Mouse (Mus musculus): Measurements from ENCODE around the gene Cds1. TPM values are rescaled to one million over a fixed set of nuclear protein-coding genes. Genes with fewer than 3 reads are reported as not detected.

The Cds1 gene
- polyA plus RNA-seq, 1 experiment from 2014 or later: 2.5 TPM

- ATAC-seq (ENCODE audit: insufficient number of reproducible peaks, insufficient read depth, low FRiP score, low TSS enrichment): no peak
- Histone ChIP-seq H3K27me3 (no peaks in the 10 kb centered on the region), H3K36me3 (peaks cover 91% of the 10 kb centered on the region), H3K4me1 (no peaks in the 10 kb centered on the region), H3K4me2 (replicated peaks) (no peak overlapping the region), H3K27ac (no peak overlapping the region), H3K9me3 (no peaks in the 10 kb centered on the region), H3K4me3 (no peak overlapping the region), H3K9ac (no peak overlapping the region)
- WGBS: 83% methylated on average over 7 of the region's 7 CpGs
Observed at GRCm38 (mm10) chr5:101854667-101855066, 89.7 kb downstream of the Cds1 start.

DNA sequence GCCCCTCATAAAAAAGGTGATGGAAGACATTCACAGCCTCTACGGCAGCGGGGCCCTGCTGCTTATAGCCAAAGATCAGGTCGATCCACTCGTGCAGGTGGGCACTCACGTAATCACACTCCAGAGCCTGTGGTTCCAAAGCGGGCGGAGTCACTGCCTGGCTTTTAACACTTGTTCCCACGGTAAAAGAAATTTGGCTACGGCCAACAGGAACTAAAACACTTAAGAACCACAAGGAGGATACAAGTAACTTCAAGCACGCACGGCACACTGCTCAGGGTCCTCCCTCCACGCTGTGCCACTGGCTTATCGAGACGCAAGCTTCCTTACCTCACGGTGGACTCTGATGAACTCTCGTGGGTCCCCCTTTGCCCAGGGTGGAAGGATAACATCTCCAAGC is 90.5 kb downstream of the Cds1 start:
- H3K4me2 ChIP-seq (replicated peaks): no peak overlapping the region
- H3K4me1 ChIP-seq: no peaks in the 10 kb centered on the region
- H3K4me3 ChIP-seq: no peak overlapping the region
- WGBS: 91% methylated on average over 16 of the region's 16 CpGs
- H3K27me3 ChIP-seq: no peaks in the 10 kb centered on the region
- no peaks in the 10 kb centered on the region for H3K9me3 ChIP-seq
- ATAC-seq (ENCODE audit: insufficient number of reproducible peaks, insufficient read depth, low FRiP score, low TSS enrichment): no peak
- no peak overlapping the region for H3K9ac ChIP-seq
- peaks cover 90% of the 10 kb centered on the region for H3K36me3 ChIP-seq
- no peak overlapping the region for H3K27ac ChIP-seq

GRCm38 (mm10) chr5:101858891-101859436 is 94.0 kb downstream of the Cds1 start:
- no peak for ATAC-seq (ENCODE audit: insufficient number of reproducible peaks, insufficient read depth, low FRiP score, low TSS enrichment)

GRCm38 (mm10) chr5:101861786-101862571 is 97.0 kb downstream of the Cds1 start:
- peaks cover 82% of the 10 kb centered on the region for H3K36me3 ChIP-seq
- H3K27me3 ChIP-seq: no peaks in the 10 kb centered on the region
- no peaks in the 10 kb centered on the region for H3K9me3 ChIP-seq
- H3K4me1 ChIP-seq: no peaks in the 10 kb centered on the region
- no peak overlapping the region for H3K9ac ChIP-seq
- ATAC-seq (ENCODE audit: insufficient number of reproducible peaks, insufficient read depth, low FRiP score, low TSS enrichment): no peak
- H3K4me3 ChIP-seq: no peak overlapping the region
- WGBS: 85% methylated on average over 18 of the region's 18 CpGs
- no peak overlapping the region for H3K4me2 ChIP-seq (replicated peaks)
- no peak overlapping the region for H3K27ac ChIP-seq

More at GRCm38 (mm10) chr5:101858891-101859436, 94.0 kb downstream of the Cds1 start:
- 88% methylated on average over 10 of the region's 10 CpGs for WGBS
- H3K4me1 ChIP-seq: no peaks in the 10 kb centered on the region
- H3K9ac ChIP-seq: no peak overlapping the region
- no peaks in the 10 kb centered on the region for H3K9me3 ChIP-seq
- no peaks in the 10 kb centered on the region for H3K27me3 ChIP-seq
- H3K27ac ChIP-seq: no peak overlapping the region
- no peak overlapping the region for H3K4me3 ChIP-seq
- peaks cover 89% of the 10 kb centered on the region for H3K36me3 ChIP-seq
- no peak overlapping the region for H3K4me2 ChIP-seq (replicated peaks)

GRCm38 (mm10) chr5:101862651-101863050 is 97.7 kb downstream of the Cds1 start:
- H3K4me3 ChIP-seq: no peak overlapping the region
- no peak for ATAC-seq (ENCODE audit: insufficient number of reproducible peaks, insufficient read depth, low FRiP score, low TSS enrichment)
- WGBS: 90% methylated on average over 8 of the region's 8 CpGs
- no peak overlapping the region for H3K4me2 ChIP-seq (replicated peaks)
- no peaks in the 10 kb centered on the region for H3K4me1 ChIP-seq
- H3K9me3 ChIP-seq: no peaks in the 10 kb centered on the region
- H3K27ac ChIP-seq: no peak overlapping the region
- peaks cover 80% of the 10 kb centered on the region for H3K36me3 ChIP-seq
- no peaks in the 10 kb centered on the region for H3K27me3 ChIP-seq
- H3K9ac ChIP-seq: no peak overlapping the region

- ATAC-seq (ENCODE audit: insufficient number of reproducible peaks, insufficient read depth, low FRiP score, low TSS enrichment): no peak
- no peak overlapping the region for H3K27ac ChIP-seq
- H3K4me1 ChIP-seq: no peaks in the 10 kb centered on the region
- H3K27me3 ChIP-seq: no peaks in the 10 kb centered on the region
- peaks cover 80% of the 10 kb centered on the region for H3K36me3 ChIP-seq
- 92% methylated on average over 6 of the region's 6 CpGs for WGBS
- H3K9me3 ChIP-seq: no peaks in the 10 kb centered on the region
- H3K4me2 ChIP-seq (replicated peaks): no peak overlapping the region
- H3K4me3 ChIP-seq: no peak overlapping the region
- no peak overlapping the region for H3K9ac ChIP-seq
Observed at GRCm38 (mm10) chr5:101863946-101864345, 99.0 kb downstream of the Cds1 start.

- peaks cover 81% of the 10 kb centered on the region for H3K36me3 ChIP-seq
- 81% methylated on average over 2 of the region's 2 CpGs for WGBS
- no peak overlapping the region for H3K9ac ChIP-seq
- H3K4me2 ChIP-seq (replicated peaks): no peak overlapping the region
- no peaks in the 10 kb centered on the region for H3K9me3 ChIP-seq
- ATAC-seq (ENCODE audit: insufficient number of reproducible peaks, insufficient read depth, low FRiP score, low TSS enrichment): no peak
- H3K27me3 ChIP-seq: no peaks in the 10 kb centered on the region
- H3K27ac ChIP-seq: no peak overlapping the region
- no peaks in the 10 kb centered on the region for H3K4me1 ChIP-seq
- no peak overlapping the region for H3K4me3 ChIP-seq
Observed at GRCm38 (mm10) chr5:101866722-101867121, 101.8 kb downstream of the Cds1 start.

Other genes starting within 250 kb of the Cds1 start
- 0.55 and 0.87 TPM in 2 replicates for gene Nkx6-1, start 100.1 kb upstream of the Cds1 start, polyA plus RNA-seq (2016; fragmentation: Nextera tagmentation; extraction: Ambion mirVana)